Mouse (Mus musculus) Patski (cell line): ENCODE measurements around the gene Alyref. TPM values are rescaled to one million over a fixed set of nuclear protein-coding genes. Genes with fewer than 3 reads are reported as not detected.
A peak's percentile ranks its signal among the peaks of the same experiment; 100 is the strongest.
"Not testable (repeated sequence)": the region's sequence is repeated elsewhere in the genome, so short reads cannot be mapped to it uniquely, and the experiment has no call there.

Experiments
- ATAC-seq: fragments of 100-300 bp; one replicate; pipeline ENCODE4 v1.8.0; 2021
- CTCF ChIA-PET: fragments of 350-600 bp; sonication (Branson Sonifier 250); formaldehyde crosslinking; loops from one replicate; lab custom pipeline; 2022; ENCODE audit warnings: inconsistent platforms; lab: Charles Lee
- POLR2A ChIA-PET: fragments of 350-600 bp; sonication (Branson Sonifier 250); formaldehyde crosslinking; loops from one replicate; lab custom pipeline; 2022; ENCODE audit warnings: antibody characterized with exemption, inconsistent platforms; lab: Charles Lee
- DNase-seq: peaks from one replicate; pipeline ENCODE4 v3.0.0-alpha.2; 2011; ENCODE audit warnings: low read depth, low spot score
- H3K27me3 ChIP-seq: fragments of 371-371 bp; one replicate; pipeline ENCODE4 v1.5.1; 2021
- CTCF ChIP-seq: fragments of 100-300 bp; IDR thresholded peaks from one replicate; pipeline ENCODE4 v1.5.1; 2021
- in situ Hi-C: fragments of 300-500 bp; cut with MboI; formaldehyde crosslinking; loops from 3 replicates; pipeline ENCODE4 v1.11.1; 2018; ENCODE audit warnings: low pct_unique_long_range_greater_than_20kb, mixed read lengths
- polyA plus RNA-seq: library from polyadenylated mRNA; unstranded; gene quantifications from one replicate; pipeline ENCODE4 v1.2.3, GENCODE M21; 2021

Alyref gene
- polyA plus RNA-seq, 1 experiment from 2014 or later: 118 TPM

DNA sequence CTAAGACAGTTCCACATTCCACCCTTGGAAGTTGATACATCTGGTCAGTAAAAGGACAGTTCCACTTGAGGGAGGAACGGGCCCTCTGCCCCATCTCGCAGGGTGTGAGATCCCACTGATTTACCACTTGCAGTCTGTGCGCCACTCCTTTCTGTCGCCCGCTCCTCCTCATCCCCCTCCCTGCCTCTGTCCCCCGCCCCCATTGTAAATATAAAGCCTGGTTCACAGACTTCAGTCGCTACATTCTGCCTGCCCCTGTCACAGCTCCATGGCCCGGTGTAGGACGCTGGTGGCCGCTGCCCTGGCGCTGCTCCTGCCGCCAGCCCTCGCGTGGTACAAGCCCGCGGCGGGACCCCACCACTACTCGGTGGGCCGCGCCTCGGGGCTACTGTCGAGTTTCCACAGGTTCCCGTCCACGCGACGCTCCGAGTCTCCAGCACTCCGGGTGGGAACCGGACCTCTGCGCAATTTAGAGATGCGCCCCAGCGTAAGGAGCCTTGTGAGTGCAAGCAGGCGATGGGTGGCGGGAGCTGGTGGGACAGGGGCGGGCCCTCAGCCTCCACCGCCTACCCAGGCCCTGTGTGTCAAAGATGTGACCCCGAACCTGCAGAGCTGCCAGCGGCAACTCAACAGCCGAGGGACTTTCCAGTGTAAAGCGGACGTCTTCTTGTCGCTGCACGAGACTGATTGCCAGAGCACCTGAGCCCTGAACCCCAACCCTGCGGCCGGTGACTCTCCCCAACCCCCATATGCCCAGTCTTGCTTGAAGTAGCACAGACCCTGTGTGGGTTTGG, 10.3 kb upstream of the Alyref start, which contains the start of gene Npb:
Gene Npb (plus strand): TSS at position 237 of the 794 bp plus-strand sequence.
- in situ Hi-C loops: no loop called here
- ChIA-PET CTCF (no interaction called here), POLR2A (no interaction called here)
- no peaks in the 10 kb centered on the region for H3K27me3 ChIP-seq
- ATAC-seq (no peak), DNase-seq (no peak)
- TF ChIP-seq CTCF: no peak

DNA sequence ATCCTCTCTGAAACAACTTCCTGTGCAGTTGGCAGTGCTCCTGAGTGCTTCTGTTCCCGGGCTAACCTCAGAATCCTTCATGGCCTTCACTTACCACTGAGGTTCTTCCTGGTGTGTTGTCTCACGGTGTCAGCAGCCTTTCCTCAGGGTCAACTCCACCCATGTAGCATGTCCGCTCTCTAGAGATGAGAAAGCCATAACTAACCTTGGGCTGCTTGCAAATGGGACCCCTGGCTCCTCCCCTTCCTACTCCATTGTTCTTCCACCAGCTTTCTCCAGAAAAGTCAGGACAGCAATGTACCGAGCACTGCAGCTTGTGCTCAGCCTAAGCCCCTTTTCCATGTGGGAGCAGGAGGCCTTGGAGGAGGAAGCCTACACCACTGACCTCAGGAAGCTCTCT, 8.6 kb upstream of the Alyref start:
- POLR2A ChIA-PET: no interaction called here
- no peak for ATAC-seq
- in situ Hi-C loops: no loop called here
- CTCF ChIA-PET: interaction anchor here (1.3 kb wide), 1 partner anchor 27 kb away, joined by 3 read pairs; no protein-coding TSS in a partner anchor
- no peak for DNase-seq
- TF ChIP-seq CTCF: no peak
- H3K27me3 ChIP-seq: no peaks in the 10 kb centered on the region

DNA sequence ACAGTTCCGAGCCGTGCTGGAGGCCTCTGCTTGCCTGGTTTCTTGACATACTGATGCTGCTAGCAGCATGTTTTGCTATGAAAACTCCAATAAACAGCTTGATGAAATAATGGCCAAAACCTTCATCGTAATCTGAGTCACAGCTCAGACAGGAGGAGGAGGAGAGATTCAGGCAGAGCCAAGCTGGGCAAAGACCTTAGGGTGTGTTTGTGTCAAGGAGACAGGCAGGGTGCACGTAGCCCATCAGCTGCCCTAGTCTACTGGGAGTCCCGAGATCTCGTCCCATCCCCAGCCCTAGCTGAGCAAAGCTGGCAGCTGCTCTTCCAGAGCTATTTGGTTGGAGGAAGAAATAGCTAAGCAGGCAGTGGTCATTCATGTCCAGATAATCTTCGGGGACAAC, 7.5 kb upstream of the Alyref start:
- DNase-seq (no peak), ATAC-seq (no peak)
- TF ChIP-seq CTCF: no peak
- ChIA-PET CTCF (interaction anchor here (1.3 kb wide), 1 partner anchor 26 kb away, joined by 3 read pairs; no protein-coding TSS in a partner anchor), POLR2A (interaction anchor here (0.5 kb wide), 1 partner anchor 139 kb away, joined by 3 read pairs; no protein-coding TSS in a partner anchor)
- in situ Hi-C loops: no loop called here
- no peaks in the 10 kb centered on the region for H3K27me3 ChIP-seq

DNA sequence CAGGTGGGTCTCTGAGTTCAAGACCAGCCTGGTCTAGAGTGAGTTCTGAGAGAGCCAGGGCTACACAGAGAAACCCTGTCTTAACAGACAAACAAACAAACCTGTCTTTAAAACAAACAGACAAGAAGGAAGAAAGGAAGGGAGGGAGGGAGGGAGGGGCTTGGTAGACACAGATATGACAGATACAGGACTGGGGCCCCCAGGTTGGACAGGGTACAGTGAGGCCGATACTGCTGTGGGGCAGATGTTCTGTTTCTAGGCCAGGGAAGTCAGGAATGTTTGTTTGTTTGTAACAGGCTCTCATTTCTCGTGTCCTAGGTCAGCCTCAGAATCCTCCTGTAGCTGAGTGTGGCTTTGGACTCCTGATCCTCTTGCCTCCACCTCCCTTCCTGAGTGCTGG, 5.4 kb upstream of the Alyref start:
- no peak for ATAC-seq
- H3K27me3 ChIP-seq: no peaks in the 10 kb centered on the region
- POLR2A ChIA-PET: no interaction called here
- CTCF ChIA-PET: no interaction called here
- in situ Hi-C loops: no loop called here
- no peak for TF ChIP-seq CTCF
- DNase-seq: no peak

DNA sequence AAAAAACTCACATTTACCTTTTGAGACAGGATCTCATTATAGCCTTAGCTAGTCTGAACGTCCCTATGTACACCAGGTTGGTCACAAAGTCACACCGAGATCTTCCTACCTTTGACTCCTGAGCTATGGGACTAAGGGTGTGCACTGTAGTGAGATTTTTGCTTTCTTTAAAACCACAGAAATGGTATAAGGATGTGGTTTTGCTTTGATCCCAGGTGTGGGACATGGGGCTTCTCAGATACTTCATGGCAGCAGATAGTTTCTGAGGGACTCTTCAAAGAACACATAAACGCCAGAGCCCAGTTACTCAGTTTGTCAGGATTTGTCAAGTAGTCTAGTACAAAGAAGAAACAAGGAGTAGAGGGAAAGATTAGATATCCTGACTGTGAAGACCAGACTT, 2.6 kb upstream of the Alyref start:
- no peaks in the 10 kb centered on the region for H3K27me3 ChIP-seq
- DNase-seq (no peak), ATAC-seq (no peak)
- ChIA-PET POLR2A (interaction anchor here (0.5 kb wide), 1 partner anchor 418 kb away, joined by 3 read pairs; no protein-coding TSS in a partner anchor), CTCF (interaction anchor here (1.1 kb wide), 1 partner anchor 24 kb away, joined by 3 read pairs; no protein-coding TSS in a partner anchor)
- TF ChIP-seq CTCF: no peak
- in situ Hi-C loops: no loop called here

DNA sequence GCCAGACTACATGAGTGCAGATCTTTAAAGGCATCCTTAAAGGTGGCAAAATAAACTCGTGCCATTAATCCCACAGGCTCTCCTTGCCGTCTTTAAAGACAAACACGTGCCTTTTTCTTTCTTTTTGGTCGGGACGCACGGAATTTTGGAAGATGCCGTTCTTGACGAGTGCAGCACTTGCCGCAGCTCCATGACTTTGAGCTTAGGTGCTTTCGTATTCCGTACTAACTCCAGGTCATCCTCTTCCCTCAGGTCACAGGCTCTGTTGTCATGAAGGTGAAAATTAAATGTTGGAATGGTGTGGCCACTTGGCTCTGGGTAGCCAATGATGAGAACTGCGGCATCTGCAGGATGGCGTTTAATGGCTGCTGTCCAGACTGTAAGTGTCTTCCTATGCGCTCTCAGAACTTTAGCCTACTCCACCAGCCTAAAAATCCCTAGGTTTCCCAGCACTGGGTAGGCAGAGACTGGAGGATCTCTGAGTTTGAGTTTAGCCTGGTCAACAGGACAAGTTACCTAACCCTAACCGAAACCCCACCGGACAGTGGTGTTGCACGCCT, 905 bp upstream of the Alyref start:
- in situ Hi-C loops: no loop called here
- DNase-seq: no peak
- ATAC-seq: no peak
- ChIA-PET CTCF (no interaction called here), POLR2A (interaction anchor here (0.6 to 0.9 kb wide), 2 partner anchors 11 to 32 kb away, joined by 3 read pairs; no protein-coding TSS in a partner anchor)
- no peaks in the 10 kb centered on the region for H3K27me3 ChIP-seq
- no peak for TF ChIP-seq CTCF

DNA sequence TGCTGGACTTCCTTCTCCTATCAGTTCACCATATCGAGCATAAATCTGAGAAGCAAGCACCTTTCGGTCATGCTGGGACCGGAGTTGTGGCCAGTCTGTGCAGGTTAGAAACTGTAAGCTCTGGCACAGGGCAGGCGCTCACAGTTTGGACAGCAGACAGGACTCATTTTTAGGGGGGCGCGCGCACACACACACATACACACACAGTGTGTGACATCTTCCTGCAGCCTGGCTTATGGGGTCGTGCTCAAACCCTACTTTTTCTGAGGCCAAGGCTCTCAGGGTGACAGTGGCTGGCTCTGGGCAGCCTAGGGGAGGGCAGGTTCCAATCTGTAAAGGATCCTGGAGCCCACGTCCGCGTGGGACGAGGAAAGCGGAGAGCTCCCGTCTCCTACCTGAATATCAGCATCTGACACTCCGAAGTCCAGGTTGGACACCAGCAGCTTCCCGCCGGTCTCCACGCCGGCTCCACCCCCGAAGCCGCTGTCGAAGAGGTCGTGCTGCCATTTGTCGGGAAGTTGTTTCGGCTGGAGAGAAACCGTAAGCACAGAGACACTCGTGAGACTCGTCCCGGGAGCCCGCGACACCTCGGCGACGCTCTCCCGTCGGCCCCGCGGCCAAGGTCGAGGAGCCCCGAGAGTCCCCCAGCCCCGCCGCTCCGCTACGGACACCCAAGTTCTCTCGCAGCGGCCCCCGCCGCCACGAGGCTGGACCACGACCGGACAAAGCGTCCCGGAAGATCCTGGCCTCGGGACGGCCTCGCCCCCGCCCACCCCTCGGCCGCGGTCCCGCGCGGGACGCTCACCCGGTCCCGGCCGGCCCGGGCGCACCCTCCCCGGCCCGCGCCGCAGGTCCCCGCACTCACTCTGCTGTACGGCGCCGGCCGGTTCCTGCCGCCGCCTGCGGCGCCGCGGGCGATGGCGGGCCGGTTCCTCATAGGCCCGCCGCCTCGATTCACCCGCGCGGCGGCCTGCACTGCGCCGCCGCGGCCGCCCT, 627 bp downstream of the Alyref start:
- ChIA-PET POLR2A (interaction anchor here (0.6 to 1.1 kb wide), 3 partner anchors 17 to 114 kb away, joined by 3 read pairs; partner anchors contain the start of gene Mrpl12), CTCF (interaction anchor here (1.3 kb wide), 1 partner anchor 15 kb away, joined by 3 read pairs; no protein-coding TSS in a partner anchor)
- DNase-seq: no peak
- no peaks in the 10 kb centered on the region for H3K27me3 ChIP-seq
- in situ Hi-C loops: no loop called here
- TF ChIP-seq CTCF: no peak
- peak; percentile 22 for ATAC-seq

DNA sequence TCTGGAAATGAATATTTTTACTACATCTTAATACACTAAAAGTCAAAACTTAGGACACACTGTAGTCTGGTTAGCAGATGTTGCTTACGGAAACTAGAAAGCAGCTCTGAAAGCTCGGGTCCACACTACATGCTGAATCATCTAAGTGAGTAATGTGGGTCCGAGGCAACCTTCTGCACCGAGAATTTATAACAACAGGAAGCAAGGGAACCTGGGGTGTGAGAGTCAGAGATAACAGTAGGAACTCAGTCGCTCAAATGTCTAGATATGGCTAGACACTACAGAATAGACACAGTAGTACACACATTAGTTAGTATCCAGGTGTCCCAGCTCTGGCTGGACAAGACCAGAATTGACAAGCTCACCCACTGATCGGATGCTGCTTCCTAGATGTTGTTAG, 9.6 kb downstream of the Alyref start:
- ATAC-seq (no peak), DNase-seq (no peak)
- CTCF ChIA-PET: no interaction called here
- POLR2A ChIA-PET: interaction anchor here (0.8 to 1.4 kb wide), 3 partner anchors 10 to 84 kb away, joined by 3 read pairs; partner anchors contain the start of genes Anapc11, Aspscr1 and P4hb
- in situ Hi-C loops: no loop called here
- TF ChIP-seq CTCF: no peak
- no peaks in the 10 kb centered on the region for H3K27me3 ChIP-seq

DNA sequence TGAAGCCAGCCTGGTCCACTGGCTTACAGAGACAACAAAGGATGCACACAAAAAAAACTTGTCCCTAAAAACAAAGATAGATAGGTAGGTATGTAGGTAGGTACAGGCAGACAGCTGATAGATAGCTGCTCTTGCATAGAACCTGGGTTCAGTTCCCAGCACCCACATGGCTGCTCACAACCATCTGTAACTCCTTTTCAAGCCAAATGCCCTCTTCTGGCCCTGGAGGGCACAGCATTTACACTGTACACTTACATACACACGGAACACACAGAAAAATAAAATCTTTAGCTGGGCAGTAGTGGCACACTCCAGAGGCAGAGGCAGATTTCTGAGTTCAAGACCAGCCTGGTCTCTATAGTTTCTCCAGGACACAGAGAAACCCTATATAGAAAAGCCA, 14.2 kb downstream of the Alyref start:
- in situ Hi-C loops: no loop called here
- POLR2A ChIA-PET: interaction anchor here (0.6 kb wide), 1 partner anchor 9 kb away, joined by 8 read pairs; no protein-coding TSS in a partner anchor
- CTCF ChIA-PET: interaction anchor here (0.7 to 1.1 kb wide), 3 partner anchors 9 to 70 kb away, joined by 3 read pairs; no protein-coding TSS in a partner anchor
- no peak for TF ChIP-seq CTCF
- DNase-seq (no peak), ATAC-seq (no peak)
- H3K27me3 ChIP-seq: no peaks in the 10 kb centered on the region

DNA sequence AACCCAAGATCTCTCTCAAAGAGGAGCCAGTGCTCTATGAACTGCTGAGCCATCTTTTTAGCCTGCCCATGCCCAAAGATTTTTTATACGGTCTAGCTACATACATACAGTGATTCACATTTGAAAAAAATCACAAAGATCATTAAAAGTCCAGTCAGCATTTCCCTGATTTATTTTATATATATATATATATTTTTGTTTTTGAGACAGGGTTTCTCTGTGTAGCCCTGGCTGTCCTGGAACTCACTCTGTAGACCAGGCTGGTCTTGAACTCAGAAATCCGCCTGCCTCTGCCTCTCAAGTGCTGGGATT, 15.2 kb downstream of the Alyref start:
- ChIA-PET POLR2A (interaction anchor here (0.6 to 0.9 kb wide), 3 partner anchors 11 to 42 kb away, joined by 3 to 5 read pairs (median 5); no protein-coding TSS in a partner anchor), CTCF (interaction anchor here (1.0 to 1.7 kb wide), 5 partner anchors 9 to 94 kb away, joined by 3 to 7 read pairs (median 4); partner anchors contain the start of gene P4hb)
- in situ Hi-C loops, DNase-seq, H3K27me3 ChIP-seq, ATAC-seq: not testable (repeated sequence)
